Mouse (Mus musculus) neutrophil, adult 59 days (primary cell): ENCODE data around the gene Upp2. TPM values are rescaled to one million over a fixed set of nuclear protein-coding genes. Genes with fewer than 3 reads are reported as not detected.

Experiments used
- total RNA-seq, 2 experiments: library from RNA; stranded (reverse); gene quantifications; 1 replicate in 1 of 2; 2 replicates in 1 of 2; pipeline ENCODE4 v1.2.4; 2023

The Upp2 gene
- under 1 TPM in 1 of 2 experiments, not detected in 1; 0.60 TPM for total RNA-seq

DNA sequence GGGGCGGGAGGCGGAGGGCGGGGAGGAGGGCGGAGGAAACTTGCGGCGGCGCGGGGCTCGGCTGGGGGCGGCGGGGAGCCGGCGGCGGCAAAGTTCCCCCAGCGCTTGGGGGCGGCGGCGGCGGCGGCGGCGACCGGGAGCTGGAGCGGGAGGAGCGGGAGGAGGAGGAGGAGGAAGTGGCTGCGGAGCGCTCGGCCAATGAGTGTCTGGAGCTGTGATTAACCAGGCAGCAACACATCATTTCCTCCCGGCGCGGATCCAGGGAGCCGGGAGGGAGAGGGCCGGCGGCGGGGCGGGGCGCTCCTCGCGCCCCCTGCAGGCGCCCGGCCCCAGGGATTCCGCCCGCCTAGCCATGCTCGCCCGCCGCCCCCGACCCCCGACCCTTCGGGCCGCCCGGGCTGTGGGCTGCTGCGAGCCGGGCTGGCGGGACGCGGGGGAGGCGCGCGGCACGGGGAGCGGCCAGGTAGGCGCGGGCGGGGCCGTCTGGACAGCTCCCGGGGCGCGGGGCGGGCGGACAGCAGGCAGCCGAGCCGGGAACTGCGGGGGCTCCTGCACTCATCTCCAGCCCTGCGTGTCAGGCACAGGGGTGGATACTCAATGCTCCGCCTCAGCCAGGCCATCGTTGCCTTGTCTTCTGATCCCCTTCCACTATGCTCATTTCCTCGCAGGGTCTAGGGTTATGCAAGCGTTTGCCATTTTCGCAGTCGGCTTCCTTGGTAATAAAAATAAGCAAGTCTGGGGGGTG is at the start of gene Upp2, which contains the start of gene Acvr1:
TSS of gene Upp2 (plus strand) at position 233 of the 745 bp plus-strand sequence.
TSS of gene Acvr1 (minus strand) at position 92 of the 745 bp plus-strand sequence.

Other genes starting within 250 kb of the Upp2 start
- not detected for gene Acvr1c, start 209.4 kb upstream of the Upp2 start, total RNA-seq
- not detected for gene Gm17409, start 97.2 kb upstream of the Upp2 start, total RNA-seq
- 1 to 10 TPM; 2.5 to 3.9 TPM for gene Acvr1, start 141 bp upstream of the Upp2 start, total RNA-seq